Mouse (Mus musculus) olfactory bulb, adult 2 months (tissue): ENCODE measurements at regions not wholly inside any gene's neighbourhood (a gene's known extent, or its start where the extent isn't known, plus 50 kb on each side); places are given as distances from the start of the nearest gene placed in this dataset.

Experiments
- CTCF ChIP-seq: fragments of 200-500 bp; IDR thresholded peaks from 2 replicates; pipeline ENCODE4 v1.5.1; 2012; ENCODE audit warnings: low read depth, mild to moderate bottlenecking, low read length, moderate library complexity; ENCODE audit not compliant: insufficient read depth
- POLR2A ChIP-seq: fragments of 200-500 bp; IDR thresholded peaks from 2 replicates; pipeline ENCODE4 v1.6.1; 2012; ENCODE audit warnings: mild to moderate bottlenecking, low read depth, low read length, moderate library complexity; ENCODE audit not compliant: insufficient read depth

- TF ChIP-seq CTCF (no peak), POLR2A (no peak)
Observed at GRCm38 (mm10) chr9:116447734-116448133, 272.6 kb upstream of the Tgfbr2 start.
